Mouse (Mus musculus) A20 (cell line): ENCODE data around the gene Ren1.

ENCODE experiments used
- DNase-seq: peaks from one replicate; pipeline ENCODE4 v3.0.0-alpha.2; 2011; ENCODE audit warnings: low read depth, low spot score

Ren1 gene

DNA sequence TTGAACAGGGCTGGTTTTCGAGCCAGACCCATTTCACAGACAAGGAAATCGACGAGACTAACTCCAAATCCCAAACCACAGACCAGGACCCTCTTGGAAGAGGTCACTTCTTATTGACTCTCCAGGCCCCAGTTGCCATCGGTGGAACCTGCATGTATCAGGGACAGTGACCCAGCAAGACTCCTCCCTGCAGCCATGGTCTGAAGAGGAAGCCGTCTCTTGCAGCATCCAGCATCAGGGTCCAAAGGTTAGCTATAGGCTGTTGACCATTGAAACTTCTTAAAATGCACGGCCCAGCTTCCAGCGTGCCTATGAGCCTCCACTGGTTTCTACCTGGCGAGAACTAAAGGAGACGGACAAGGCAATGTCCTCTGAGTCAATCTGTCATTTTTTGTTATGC, 59.5 kb downstream of the Ren1 start:
- DNase-seq: no peak
